Mouse (Mus musculus) cortical plate, adult 2 months (tissue): ENCODE measurements around the gene Psd4.

Experiments
- CTCF ChIP-seq: fragments of 200-500 bp; IDR thresholded peaks from 2 replicates; pipeline ENCODE4 v1.5.1; 2011; ENCODE audit warnings: mild to moderate bottlenecking, control low read depth, low read length; ENCODE audit not compliant: insufficient read depth; ENCODE audit errors: extremely low read depth
- POLR2A ChIP-seq: fragments of 200-500 bp; IDR thresholded peaks from 2 replicates; pipeline ENCODE4 v1.6.1; 2011; ENCODE audit warnings: mild to moderate bottlenecking, low read length, control low read depth; ENCODE audit not compliant: insufficient read depth; ENCODE audit errors: extremely low read depth

DNA sequence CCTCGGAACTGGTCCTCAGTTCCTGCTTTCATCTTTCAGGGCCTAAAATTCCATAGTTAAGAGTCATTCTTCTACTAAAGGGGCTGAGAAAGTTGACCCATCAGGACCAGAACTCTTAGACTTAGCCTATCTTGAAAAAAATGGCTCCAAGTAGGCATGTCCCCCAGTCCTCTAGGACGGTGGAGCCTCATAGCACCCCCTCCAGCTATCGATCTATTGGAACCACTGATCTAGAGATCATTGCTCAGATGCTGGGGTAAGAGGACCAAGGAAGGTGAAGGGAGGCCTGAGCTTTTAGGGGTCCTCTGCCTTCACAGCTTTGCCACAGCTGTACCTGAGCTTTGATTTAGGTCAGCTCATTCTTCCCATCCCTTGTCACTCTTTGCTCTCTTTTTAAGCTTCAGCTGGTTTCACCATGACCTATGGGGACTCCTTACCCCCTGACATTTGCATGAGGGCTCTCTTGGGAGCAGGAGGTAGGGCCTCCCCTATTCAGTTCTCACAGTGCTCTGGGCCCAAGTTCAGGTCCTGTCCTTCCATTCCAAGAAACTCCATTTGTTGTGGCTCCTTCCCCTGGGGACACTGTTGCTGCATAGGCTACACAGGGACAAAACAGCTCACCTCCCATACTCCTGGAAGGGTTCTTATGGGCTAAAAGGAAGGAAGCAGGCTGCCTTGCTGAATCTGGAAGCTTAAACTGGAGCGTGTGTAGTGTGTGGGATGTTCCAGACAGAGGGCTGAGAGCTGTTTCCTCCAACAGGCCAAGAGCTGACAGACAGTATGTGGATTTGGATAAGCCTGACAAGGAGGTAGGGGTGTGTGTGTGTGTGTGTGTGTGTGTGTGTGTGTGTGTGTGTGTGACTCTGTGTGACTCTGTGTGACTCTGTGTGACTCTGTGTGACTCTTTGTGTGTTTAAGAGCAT, 20.2 kb downstream of the Psd4 start:
- TF ChIP-seq CTCF (no peak), POLR2A (no peak)
